Mouse (Mus musculus) left cerebral cortex, postnatal 25 days (tissue): Measurements from ENCODE around the gene Aldoart2. TPM values are rescaled to one million over a fixed set of nuclear protein-coding genes. Genes with fewer than 3 reads are reported as not detected.
"Not testable (repeated sequence)": the region's sequence is repeated elsewhere in the genome, so short reads cannot be mapped to it uniquely, and the experiment has no call there.

Experiments used
- DNase-seq, 2 experiments: peaks; one replicate each; pipeline ENCODE4 v3.0.0; 2022; ENCODE audit warnings: low spot score in 2 of 2, mixed read lengths in 1 of 2
- intact Hi-C: fragments of 180-260 bp; cut with DNase I; formaldehyde crosslinking; loops from one replicate; pipeline ENCODE4 v1.15.1; 2025
- total RNA-seq, 2 experiments: library from RNA; stranded (reverse); gene quantifications; 2 replicates each; pipeline ENCODE4 v1.2.3; 2021

Gene Aldoart2
- total RNA-seq, 2 experiments from 2014 or later = not detected

DNA sequence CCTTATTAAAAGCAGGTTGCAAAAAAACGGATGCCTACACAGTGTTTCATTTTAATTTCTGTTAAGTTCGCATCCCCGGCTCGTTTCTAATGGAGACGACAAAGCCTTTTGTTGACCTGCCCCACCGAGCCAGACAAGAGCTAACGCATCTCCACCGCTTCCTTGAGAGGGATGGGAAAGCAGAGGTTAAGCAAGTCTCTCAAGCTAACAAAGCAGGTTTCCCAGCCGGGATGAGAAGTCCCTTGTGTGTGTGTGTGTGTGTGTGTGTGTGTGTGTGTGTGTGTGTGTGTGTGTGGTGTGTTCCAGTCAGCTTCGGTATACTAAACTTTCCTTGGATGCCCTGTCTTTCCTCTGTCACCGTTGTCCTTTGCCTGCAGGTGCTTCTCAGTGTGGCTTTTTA is 6.1 kb downstream of the Aldoart2 start:
- DNase-seq = no peak
- intact Hi-C loops = no loop called here

DNA sequence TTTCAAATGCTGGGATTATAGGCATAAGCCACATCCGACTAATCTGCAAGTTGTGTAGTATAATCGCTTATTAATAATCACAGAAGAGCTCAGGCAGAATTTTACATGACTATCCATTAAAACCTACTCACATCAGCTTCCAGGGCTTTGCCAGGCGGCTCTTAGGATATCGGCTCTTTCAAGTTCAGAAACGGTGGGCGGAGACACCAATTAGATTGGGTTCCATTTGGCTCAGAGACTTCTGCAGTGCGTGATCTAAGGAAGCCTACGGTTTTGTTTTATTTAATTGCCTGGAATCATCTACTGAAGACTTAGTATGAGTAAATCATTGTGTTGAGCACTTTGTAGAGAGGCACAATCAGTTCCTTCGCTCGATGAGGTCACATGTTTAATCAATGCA is 6.6 kb downstream of the Aldoart2 start:
- intact Hi-C loops = no loop called here
- no peak for DNase-seq

DNA sequence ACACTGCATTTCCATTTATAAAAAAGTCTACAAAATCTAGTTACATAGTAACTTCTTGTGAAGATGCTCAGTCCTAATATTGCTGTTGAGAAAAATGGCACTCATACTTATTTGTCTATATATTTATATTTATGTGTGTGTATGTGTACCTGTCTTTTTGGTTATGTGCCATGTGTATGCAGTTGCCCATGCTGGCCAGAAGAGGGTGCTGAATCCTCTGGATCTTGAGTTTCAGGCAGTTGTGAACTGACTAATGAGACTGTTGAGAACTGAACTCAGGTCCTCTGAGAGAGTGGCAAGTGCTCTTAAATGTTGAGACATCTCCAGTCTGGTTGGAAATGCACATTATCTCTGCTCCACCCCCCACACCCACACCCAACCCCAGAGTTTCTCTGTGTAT is 8.1 kb downstream of the Aldoart2 start:
- intact Hi-C loops = no loop called here
- no peak for DNase-seq

DNA sequence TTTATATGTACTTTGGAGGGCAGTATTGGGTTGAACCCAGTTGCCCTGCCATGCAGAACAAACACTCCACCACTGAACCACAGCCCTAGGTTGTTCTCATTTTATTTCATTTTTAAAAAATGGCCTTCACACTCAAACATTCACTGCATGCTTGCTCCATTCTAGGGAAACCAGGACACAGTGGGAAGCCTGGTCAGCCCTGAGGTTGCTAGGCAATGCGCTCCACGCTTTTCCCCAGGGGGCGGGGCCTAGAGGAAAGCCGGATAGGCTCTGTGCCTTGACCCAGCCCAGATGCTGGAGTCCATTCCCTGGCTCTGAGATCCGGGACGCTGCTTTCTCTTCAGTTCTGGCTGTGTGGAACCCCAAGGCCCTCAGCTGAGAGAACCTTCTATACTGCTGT is 8.8 kb downstream of the Aldoart2 start:
- intact Hi-C loops = no loop called here
- DNase-seq = peak in 1 of 2 experiments; percentile 11

DNA sequence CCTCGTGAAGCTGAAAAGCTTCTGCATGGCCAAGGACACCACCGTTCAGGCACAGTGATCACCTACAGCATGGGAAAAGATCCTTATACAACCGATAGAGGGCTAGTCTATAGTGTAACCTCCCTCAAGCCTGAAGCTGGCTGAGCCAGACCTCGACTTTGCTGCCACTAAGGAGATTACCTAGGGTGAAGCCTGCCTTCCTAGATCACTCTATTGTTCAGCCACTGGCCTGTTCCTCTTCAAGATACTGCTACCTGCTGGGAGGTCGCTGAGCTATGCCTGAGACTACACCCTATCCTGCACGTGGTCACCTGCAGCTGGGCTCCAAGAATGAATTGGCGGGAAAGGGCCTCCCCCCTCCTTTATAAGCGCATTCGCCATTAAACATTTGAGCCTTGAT is 21.9 kb downstream of the Aldoart2 start:
- intact Hi-C loops, DNase-seq: not testable (repeated sequence)

DNA sequence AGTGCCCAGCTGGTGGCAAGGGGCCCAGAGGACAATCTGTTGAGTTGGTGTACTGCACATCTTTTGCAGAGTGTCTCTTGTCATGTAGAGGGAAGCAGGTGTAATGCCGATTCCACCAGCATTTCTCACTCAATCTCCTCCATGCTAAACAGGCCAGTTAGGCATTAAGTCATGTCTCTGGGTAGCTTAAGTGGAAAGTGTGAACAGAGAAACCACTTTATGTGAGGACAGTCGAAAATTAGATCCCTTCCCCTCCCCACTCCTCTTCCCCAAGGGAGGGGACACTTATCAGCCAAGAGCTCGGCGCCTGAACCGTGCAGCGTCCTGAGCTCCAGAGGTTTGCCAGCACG is 33.5 kb downstream of the Aldoart2 start:
- no peak for DNase-seq
- intact Hi-C loops = no loop called here

DNA sequence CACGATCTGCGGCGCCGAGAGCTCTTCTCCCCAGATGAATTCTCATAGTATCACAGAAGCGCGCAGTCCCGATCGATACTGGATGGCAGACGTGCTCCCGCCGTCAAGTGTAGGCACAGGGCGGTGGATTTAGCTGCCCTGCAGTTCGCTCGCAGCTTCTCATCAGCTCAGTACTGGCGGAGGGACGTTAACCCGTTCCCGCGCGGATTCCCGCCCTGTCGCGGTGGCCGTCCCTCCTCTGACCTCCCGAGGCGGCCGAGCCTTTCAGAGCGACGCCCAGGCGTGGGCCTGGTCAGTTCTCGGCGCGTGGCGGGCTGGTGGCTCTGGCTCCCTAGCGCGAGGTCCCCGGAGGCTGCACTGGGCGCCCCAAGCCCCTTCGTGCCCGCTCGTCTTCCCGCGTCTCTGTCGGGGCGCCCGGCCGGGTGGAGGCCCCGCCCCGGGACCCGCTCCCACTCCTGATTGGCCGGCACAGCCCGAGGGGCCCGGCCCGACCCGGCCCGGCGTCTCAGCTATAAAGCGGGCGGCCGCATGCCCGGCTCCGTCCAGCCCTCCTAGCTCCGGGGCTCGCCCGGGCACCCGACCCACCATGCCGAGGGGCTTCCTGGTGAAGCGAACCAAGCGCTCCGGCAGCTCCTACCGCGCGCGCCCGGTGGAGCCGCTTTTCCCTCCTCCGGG is 34.0 kb downstream of the Aldoart2 start, which contains the start of gene Insm2:
Gene Insm2, plus strand, starts transcription at position 541 of the 675 bp plus-strand sequence.
- peak in 1 of 2 experiments; percentile 21 for DNase-seq
- intact Hi-C loops = no loop called here

DNA sequence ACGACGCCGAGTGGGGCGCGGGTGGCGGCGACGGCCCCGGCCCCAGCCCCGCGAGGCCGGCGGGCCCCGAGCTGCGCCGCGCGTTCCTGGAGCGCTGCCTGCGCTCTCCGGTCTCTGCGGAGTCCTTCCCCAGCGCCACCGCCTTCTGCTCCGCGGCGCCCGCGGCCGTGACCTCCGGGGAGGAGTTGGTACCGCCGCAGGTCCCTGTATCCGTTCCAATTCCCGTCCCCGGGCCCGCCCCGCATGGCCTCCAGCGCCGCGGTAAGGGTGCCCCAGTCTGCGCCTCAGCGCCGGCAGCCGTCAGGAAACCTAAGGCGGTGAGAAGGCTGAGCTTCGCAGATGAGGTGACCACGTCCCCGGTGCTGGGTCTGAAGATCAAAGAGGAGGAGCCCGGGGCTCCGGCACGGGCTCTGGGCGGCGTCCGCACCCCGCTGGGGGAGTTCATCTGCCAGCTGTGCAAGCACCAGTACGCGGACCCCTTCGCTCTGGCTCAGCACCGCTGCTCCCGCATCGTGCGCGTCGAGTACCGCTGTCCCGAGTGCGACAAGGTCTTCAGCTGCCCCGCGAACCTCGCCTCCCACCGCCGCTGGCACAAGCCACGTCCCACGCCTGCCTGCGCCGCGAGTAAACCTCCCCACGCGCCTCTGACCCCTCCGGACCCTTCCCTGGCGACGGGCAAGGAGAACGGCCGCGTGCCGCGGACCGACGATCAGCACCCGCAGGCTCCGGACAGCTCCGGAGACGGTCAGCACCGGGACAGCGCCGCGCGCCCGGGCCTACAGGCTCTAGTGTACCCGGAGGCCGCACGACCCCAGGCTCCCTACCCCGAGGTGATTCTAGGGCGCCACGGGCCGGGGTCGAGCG is 34.8 kb downstream of the Aldoart2 start:
- intact Hi-C loops = no loop called here
- no peak for DNase-seq

DNA sequence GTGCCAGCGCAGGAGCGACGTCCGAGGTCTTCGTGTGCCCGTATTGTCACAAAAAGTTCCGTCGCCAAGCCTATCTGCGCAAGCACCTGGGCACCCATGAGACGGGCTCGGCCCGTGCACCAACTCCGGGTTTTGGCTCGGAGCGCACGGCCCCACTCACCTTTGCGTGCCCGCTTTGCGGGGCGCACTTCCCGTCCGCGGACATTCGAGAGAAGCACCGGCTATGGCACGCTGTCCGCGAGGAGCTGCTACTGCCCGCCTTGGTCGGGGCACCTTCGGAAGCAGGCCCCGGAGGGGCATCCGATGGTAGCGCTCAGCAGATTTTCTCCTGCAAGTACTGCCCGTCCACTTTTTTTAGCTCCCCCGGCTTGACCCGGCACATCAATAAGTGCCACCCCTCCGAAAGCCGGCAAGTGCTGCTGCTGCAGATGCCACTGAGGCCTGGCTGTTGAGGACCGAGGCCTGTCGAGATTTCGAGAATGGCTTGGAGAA is 35.5 kb downstream of the Aldoart2 start:
- intact Hi-C loops = no loop called here
- no peak for DNase-seq

DNA sequence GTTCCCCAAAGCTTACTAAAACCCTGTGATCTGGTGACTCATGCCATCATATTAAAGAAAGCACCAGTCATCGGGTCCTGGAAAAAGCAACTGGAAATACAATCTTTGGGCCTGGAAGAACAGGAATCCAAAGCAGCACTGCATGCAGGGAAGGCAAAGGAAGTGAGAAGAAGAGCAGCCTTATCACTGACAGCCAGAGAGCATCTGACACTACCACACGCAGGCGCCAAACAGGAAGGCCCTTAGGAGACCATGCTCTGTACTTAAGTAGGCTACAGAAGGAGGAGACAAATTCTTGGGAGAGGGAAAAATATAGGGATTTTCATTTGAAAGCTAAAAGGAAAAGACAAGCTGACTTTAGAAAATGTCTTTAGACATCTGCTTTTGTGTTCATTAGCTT is 39.4 kb downstream of the Aldoart2 start:
- intact Hi-C loops = no loop called here
- DNase-seq = no peak

DNA sequence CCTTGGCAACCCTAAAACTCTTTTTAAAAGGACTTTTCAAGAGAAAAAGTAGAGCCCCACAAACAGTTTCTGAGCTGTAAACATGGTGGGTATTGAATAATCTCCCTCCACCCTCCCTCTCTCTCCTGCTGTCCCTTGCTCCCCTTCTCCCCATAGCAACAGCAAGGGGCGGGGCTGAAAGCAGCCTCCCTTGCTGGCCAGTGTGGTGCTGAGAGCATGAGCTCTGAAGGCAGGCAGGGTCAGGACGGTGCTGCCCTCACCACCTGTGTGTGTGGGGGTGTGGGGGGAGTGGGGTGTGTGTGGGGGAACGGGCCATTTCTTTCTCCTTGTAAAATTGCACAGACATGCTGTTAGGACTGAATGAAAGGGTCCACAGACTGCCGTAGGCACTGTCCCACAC is 42.9 kb downstream of the Aldoart2 start:
- DNase-seq = no peak
- intact Hi-C loops = no loop called here

DNA sequence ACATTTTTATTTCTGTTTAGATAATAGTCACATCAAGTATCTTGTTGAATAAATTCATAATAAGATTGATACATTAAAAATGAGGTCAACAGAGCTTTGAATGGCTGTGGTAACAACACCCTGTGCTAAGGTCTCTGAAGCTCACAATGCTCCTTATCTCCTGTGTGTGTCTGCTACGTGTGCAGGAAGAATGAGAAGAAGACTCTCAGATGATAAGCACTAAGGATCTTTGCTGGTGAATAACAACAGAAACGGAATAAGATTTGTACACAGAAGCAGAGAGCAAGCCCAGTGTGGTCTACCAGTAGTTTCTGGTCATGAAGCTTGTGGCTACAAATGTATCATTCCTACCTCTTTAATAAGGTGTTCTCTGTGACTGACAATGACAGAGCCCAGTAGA is 45.8 kb downstream of the Aldoart2 start:
- intact Hi-C loops = no loop called here
- DNase-seq = no peak

Other genes with a start within 250 kb of the Aldoart2 start
- gene Psma6, start 181.0 kb upstream of the Aldoart2 start, total RNA-seq = 100 to 1,000 TPM; 144 to 145 TPM
- 10 to 100 TPM; 28.5 to 31.7 TPM for gene Nfkbia, start 72.6 kb upstream of the Aldoart2 start, total RNA-seq
- under 1 TPM; 0.30 to 0.37 TPM for gene Insm2, start 34.2 kb downstream of the Aldoart2 start, total RNA-seq